Mouse (Mus musculus) cerebellum, adult 2 months (tissue): ENCODE results near the gene H2-K1.

Source experiments
- CTCF ChIP-seq: fragments of 200-500 bp; IDR thresholded peaks from 2 replicates; pipeline ENCODE4 v1.5.1; 2011; ENCODE audit warnings: low read depth, mild to moderate bottlenecking, control low read depth, low read length, moderate library complexity, borderline replicate concordance; ENCODE audit not compliant: insufficient read depth
- POLR2A ChIP-seq: fragments of 200-500 bp; IDR thresholded peaks from 2 replicates; pipeline ENCODE4 v1.6.1; 2011; ENCODE audit warnings: low read length, control low read depth, borderline replicate concordance; ENCODE audit not compliant: insufficient read depth

DNA sequence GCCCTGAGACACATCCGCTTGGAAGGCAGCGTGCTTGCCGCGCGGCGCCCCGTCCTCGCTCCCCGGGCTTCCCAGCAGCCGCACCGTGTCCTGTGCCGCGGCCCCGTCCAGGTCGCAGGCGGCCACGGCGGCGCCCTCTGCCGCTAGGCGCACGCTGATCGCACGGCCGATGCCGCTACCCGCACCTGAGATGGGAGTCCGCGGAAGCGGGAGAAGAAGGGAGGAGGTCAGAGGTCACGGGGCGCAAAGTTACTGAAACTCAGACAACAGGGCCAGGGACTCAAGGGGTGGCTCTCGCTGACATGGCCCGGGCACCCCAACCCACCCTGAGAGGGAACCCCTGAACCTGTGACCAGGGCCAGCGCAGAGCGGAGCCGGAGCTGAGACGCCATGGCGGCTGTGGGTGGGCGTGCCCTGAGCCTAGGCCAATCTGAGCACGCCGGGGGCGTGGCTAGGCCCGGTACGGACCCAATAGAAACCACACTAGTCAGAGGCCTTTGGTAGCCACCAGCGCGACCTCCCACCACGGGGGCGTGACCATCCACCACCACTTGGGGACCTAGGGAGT, 27.6 kb upstream of the H2-K1 start, which contains the start of gene H2-Ke6:
- peak; percentile 54; the same call in 1 of the 2 replicates for TF ChIP-seq POLR2A
- TF ChIP-seq CTCF: no peak
